Mouse (Mus musculus) hindbrain, postnatal 0 days (tissue): ENCODE measurements around the gene Lin54. TPM values are rescaled to one million over a fixed set of nuclear protein-coding genes. Genes with fewer than 3 reads are reported as not detected.

ENCODE experiments used
- ATAC-seq: fragments of 200-750 bp; cut with Nextera tagmentation; 2 replicates; pipeline ENCODE4 v1.8.0; 2017; ENCODE audit warnings: mild to moderate bottlenecking, moderate TSS enrichment, moderate library complexity
- DNase-seq: peaks from one replicate; pipeline ENCODE4 v3.0.0-alpha.2; 2015; ENCODE audit warnings: low spot score
- H3K27ac ChIP-seq: fragments of 300-500 bp; sonication (generic); 2 replicates; pipeline ENCODE4 v1.5.1; 2014; ENCODE audit warnings: mild to moderate bottlenecking
- H3K27me3 ChIP-seq: fragments of 300-500 bp; sonication (generic); 2 replicates; pipeline ENCODE4 v1.6.1; 2014; ENCODE audit warnings: low read length, mixed read lengths; ENCODE audit not compliant: insufficient read depth
- H3K36me3 ChIP-seq: fragments of 300-500 bp; sonication (generic); 2 replicates; pipeline ENCODE4 v1.6.1; 2014; ENCODE audit warnings: low read length, mixed read lengths; ENCODE audit not compliant: insufficient read depth
- H3K4me1 ChIP-seq: fragments of 300-500 bp; sonication (generic); 2 replicates; pipeline ENCODE4 v1.6.1; 2014; ENCODE audit warnings: antibody characterized with exemption, low read length, mixed read lengths; ENCODE audit not compliant: insufficient read depth
- H3K4me2 ChIP-seq: fragments of 300-500 bp; sonication (generic); 2 replicates; pipeline ENCODE4 v1.6.1; 2014; ENCODE audit warnings: low read depth, mild to moderate bottlenecking, low read length, moderate library complexity, mixed read lengths
- H3K4me3 ChIP-seq: fragments of 300-500 bp; sonication (generic); 2 replicates; pipeline ENCODE4 v1.5.1; 2014; ENCODE audit warnings: low read length
- H3K9ac ChIP-seq: fragments of 300-500 bp; sonication (generic); replicated peaks from 2 replicates; pipeline ENCODE4 v1.6.1; 2014; ENCODE audit warnings: mild to moderate bottlenecking, low read length, moderate library complexity, mixed read lengths
- H3K9me3 ChIP-seq: fragments of 300-500 bp; sonication (generic); 2 replicates; pipeline ENCODE4 v1.6.1; 2016; ENCODE audit warnings: low read length, mixed read lengths
- CTCF ChIP-seq: IDR thresholded peaks from 2 replicates; pipeline ENCODE4 v1.5.1; 2016; ENCODE audit warnings: antibody characterized with exemption, control low read depth, low read depth
- WGBS: fragments of 180-500 bp; shearing (Covaris S2); extraction: QIAGEN DNeasy Blood & Tissue Kit; methylation state at CpG from one replicate; pipeline ENCODE4 v1.1.7; 2014; 5-methylcytosine and 5-hydroxymethylcytosine counted together
- microRNA-seq, 2 experiments: library from miRNA; unstranded; fragments of <30 nt; microRNA quantifications; one replicate each; pipeline ENCODE4; 2016
- polyA plus RNA-seq: library from polyadenylated mRNA; unstranded; fragments of >200 nt; fragmentation: Nextera tagmentation; extraction: Ambion mirVana; gene quantifications from 2 replicates; pipeline ENCODE4 v1.2.1, GENCODE M21; 2015
- total RNA-seq: library from RNA; depleted of rRNA; stranded (reverse); fragments of >200 nt; gene quantifications from 2 replicates; pipeline ENCODE4 v1.2.3, GENCODE M21; 2014; rRNA removed

The Lin54 gene
- total and polyA plus RNA-seq, 2 experiments from 2014 or later = 6.7 to 13.9 TPM

DNA sequence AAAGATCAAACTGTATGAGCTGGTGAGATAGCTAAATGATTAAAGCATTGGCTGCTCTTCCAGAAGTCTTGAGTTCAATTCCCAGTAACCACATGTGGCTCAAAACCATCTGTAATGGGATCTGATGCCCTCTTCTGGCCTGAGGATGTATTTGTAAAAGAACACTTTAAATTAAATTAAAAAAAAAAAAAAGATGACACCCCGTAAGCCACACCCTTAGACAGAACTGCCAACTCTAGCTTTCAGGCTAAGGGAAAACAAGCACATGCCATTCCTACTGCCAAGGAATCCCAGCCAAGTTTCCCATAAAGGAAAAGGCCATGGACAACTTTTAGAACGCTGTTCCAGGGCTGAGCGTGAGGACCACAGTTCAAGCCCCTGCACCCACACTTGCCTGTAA lies 106.8 kb downstream of the Lin54 start:
- no peak for TF ChIP-seq CTCF
- Histone ChIP-seq H3K4me2 (no peak overlapping the region), H3K9me3 (no peaks in the 10 kb centered on the region), H3K27ac (no peak overlapping the region), H3K4me3 (no peak overlapping the region), H3K27me3 (no peaks in the 10 kb centered on the region), H3K9ac (no peak overlapping the region), H3K36me3 (peaks cover 71% of the 10 kb centered on the region), H3K4me1 (no peaks in the 10 kb centered on the region)
- WGBS = 84% methylated on average over 3 of the region's 3 CpGs
- DNase-seq (no peak), ATAC-seq (no peak)

DNA sequence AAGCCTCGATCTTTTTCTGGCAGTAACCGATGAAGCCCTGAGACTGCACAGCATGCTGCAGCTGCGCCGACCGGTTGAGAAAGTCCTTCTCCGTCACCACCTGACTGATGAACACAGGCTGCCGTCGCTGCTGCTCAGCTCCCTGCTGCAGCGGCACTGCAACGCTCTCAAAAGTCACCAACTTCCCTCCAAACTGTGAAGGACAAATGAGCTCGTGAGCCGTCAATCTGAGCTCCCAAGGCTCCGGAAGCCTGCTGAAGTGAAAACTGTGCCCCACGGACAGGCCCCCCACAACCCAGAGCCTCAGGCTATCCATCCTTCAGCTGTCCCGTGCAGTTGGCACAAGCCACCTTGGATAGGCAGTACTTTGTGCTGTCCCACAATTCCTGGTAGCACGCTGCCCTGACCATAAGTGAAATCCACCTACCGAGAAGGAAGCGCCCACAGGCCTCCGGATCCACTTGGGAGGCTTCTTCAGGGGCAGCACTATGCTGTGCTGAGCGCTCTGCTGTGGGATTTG lies 107.9 kb downstream of the Lin54 start:
- 87% methylated on average over 20 of the region's 20 CpGs for WGBS

More for the DNA sequence above, 107.9 kb downstream of the Lin54 start:
- TF ChIP-seq CTCF = no peak
- Histone ChIP-seq H3K4me3 (no peak overlapping the region), H3K4me1 (no peaks in the 10 kb centered on the region), H3K27ac (no peak overlapping the region), H3K9ac (no peak overlapping the region), H3K27me3 (no peaks in the 10 kb centered on the region), H3K4me2 (no peak overlapping the region), H3K9me3 (no peaks in the 10 kb centered on the region), H3K36me3 (peaks cover 63% of the 10 kb centered on the region)
- ATAC-seq (no peak), DNase-seq (no peak)

Small RNA genes within 50 kb of the gene (microRNA-seq; reads per million reads assigned to microRNA genes)
- gene Gm23222 = 0 to 0.36 reads per million in 2 experiments

Other genes starting within 250 kb of the Lin54 start
- gene Sec31a, start 84.4 kb downstream of the Lin54 start, total RNA-seq = 165 and 209 TPM in 2 replicates
- gene Sec31a, start 84.4 kb downstream of the Lin54 start, polyA plus RNA-seq = 69.3 and 73.8 TPM in 2 replicates
- 91.7 and 97.5 TPM in 2 replicates for gene Cops4, start 17.7 kb upstream of the Lin54 start, total RNA-seq
- gene Cops4, start 17.7 kb upstream of the Lin54 start, polyA plus RNA-seq = 169 and 172 TPM in 2 replicates
- 1.3 and 3.9 TPM in 2 replicates for gene Plac8, start 71.6 kb upstream of the Lin54 start, total RNA-seq
- 2.8 and 3.4 TPM in 2 replicates for gene Plac8, start 71.6 kb upstream of the Lin54 start, polyA plus RNA-seq
- gene Coq2, start 174.5 kb upstream of the Lin54 start, total RNA-seq = 79.9 and 97.5 TPM in 2 replicates
- 61.6 and 65.2 TPM in 2 replicates for gene Coq2, start 174.5 kb upstream of the Lin54 start, polyA plus RNA-seq
- 1.3 and 1.7 TPM in 2 replicates for gene Hpse, start 219.1 kb upstream of the Lin54 start, total RNA-seq
- gene Hpse, start 219.1 kb upstream of the Lin54 start, polyA plus RNA-seq = 0.79 and 0.91 TPM in 2 replicates